Mouse (Mus musculus) small intestine, adult 2 months (tissue): ENCODE measurements around the gene Cd47.

Source experiments
- CTCF ChIP-seq: fragments of 200-500 bp; IDR thresholded peaks from 2 replicates; pipeline ENCODE4 v1.5.1; 2012; ENCODE audit warnings: low read depth, mild to moderate bottlenecking, control low read depth, inconsistent platforms, low read length, moderate library complexity, mixed read lengths; ENCODE audit not compliant: insufficient replicate concordance, insufficient read length; ENCODE audit errors: extremely low read depth
- POLR2A ChIP-seq: fragments of 200-500 bp; IDR thresholded peaks from 2 replicates; pipeline ENCODE4 v1.6.1; 2012; ENCODE audit warnings: low read depth, mild to moderate bottlenecking, control low read depth, inconsistent platforms, low read length, moderate library complexity

GRCm38 (mm10) chr16:49811897-49812296, 11.6 kb downstream of the Cd47 start:
- TF ChIP-seq POLR2A, result no peak
- no peak for TF ChIP-seq CTCF
